Mouse (Mus musculus) midbrain, postnatal 0 days (tissue): ENCODE measurements around the gene Ndufa4l2. TPM values are rescaled to one million over a fixed set of nuclear protein-coding genes. Genes with fewer than 3 reads are reported as not detected.

Experiments
- ATAC-seq: fragments of 200-750 bp; cut with Nextera tagmentation; 2 replicates; pipeline ENCODE4 v1.8.0; 2017; ENCODE audit warnings: moderate number of reproducible peaks, mild to moderate bottlenecking, moderate TSS enrichment, moderate library complexity; ENCODE audit not compliant: low FRiP score
- DNase-seq: peaks from one replicate; pipeline ENCODE4 v3.0.0-alpha.2; 2015; ENCODE audit warnings: low spot score
- H3K27ac ChIP-seq: fragments of 300-500 bp; sonication (generic); 2 replicates; pipeline ENCODE4 v1.5.1; 2014; ENCODE audit warnings: low read depth, mild to moderate bottlenecking, low read length, mixed read lengths
- H3K27me3 ChIP-seq: fragments of 300-500 bp; sonication (generic); 2 replicates; pipeline ENCODE4 v1.6.1; 2014; ENCODE audit warnings: low read length, control low read depth, mixed read lengths; ENCODE audit not compliant: insufficient read depth
- H3K36me3 ChIP-seq: fragments of 300-500 bp; sonication (generic); 2 replicates; pipeline ENCODE4 v1.6.1; 2014; ENCODE audit warnings: low read length, control low read depth, mixed read lengths; ENCODE audit not compliant: insufficient read depth
- H3K4me1 ChIP-seq: fragments of 300-500 bp; sonication (generic); 2 replicates; pipeline ENCODE4 v1.6.1; 2014; ENCODE audit warnings: mild to moderate bottlenecking, control low read depth, antibody characterized with exemption, low read length, mixed read lengths; ENCODE audit not compliant: insufficient read depth
- H3K4me2 ChIP-seq: fragments of 300-500 bp; sonication (generic); 2 replicates; pipeline ENCODE4 v1.6.1; 2014; ENCODE audit warnings: low read depth, mild to moderate bottlenecking, low read length, mixed read lengths; ENCODE audit not compliant: poor library complexity, severe bottlenecking
- H3K4me3 ChIP-seq: fragments of 300-500 bp; sonication (generic); 2 replicates; pipeline ENCODE4 v1.5.1; 2014; ENCODE audit warnings: low read depth, mild to moderate bottlenecking, low read length, moderate library complexity
- H3K9ac ChIP-seq: fragments of 300-500 bp; sonication (generic); replicated peaks from 2 replicates; pipeline ENCODE4 v1.6.1; 2014; ENCODE audit warnings: mild to moderate bottlenecking, low read length, moderate library complexity, mixed read lengths; ENCODE audit not compliant: poor library complexity, severe bottlenecking
- H3K9me3 ChIP-seq: fragments of 300-500 bp; sonication (generic); 2 replicates; pipeline ENCODE4 v1.6.1; 2016; ENCODE audit warnings: low read length, control low read depth
- CTCF ChIP-seq: IDR thresholded peaks from 2 replicates; pipeline ENCODE4 v1.5.1; 2016; ENCODE audit warnings: antibody characterized with exemption, mild to moderate bottlenecking
- WGBS: fragments of 180-500 bp; shearing (Covaris S2); extraction: QIAGEN DNeasy Blood & Tissue Kit; methylation state at CpG from one replicate; pipeline ENCODE4 v1.1.7; 2014; 5-methylcytosine and 5-hydroxymethylcytosine counted together
- polyA plus RNA-seq: library from polyadenylated mRNA; unstranded; fragments of >200 nt; fragmentation: Nextera tagmentation; extraction: Ambion mirVana; gene quantifications from 2 replicates; pipeline ENCODE4 v1.2.1, GENCODE M21; 2015
- total RNA-seq: library from RNA; depleted of rRNA; stranded (reverse); fragments of >200 nt; gene quantifications from 2 replicates; pipeline ENCODE4 v1.2.3, GENCODE M21; 2014

Gene Ndufa4l2
- total and polyA plus RNA-seq, 2 experiments from 2014 or later: 16.6 to 18.7 TPM

- Histone ChIP-seq H3K9ac (peak overlapping the region; percentile 33; the same call in 1 of the 2 replicates), H3K4me1 (peaks cover 10% of the 10 kb centered on the region), H3K4me2 (peak overlapping the region; percentile 30; the same call in 1 of the 2 replicates), H3K36me3 (no peaks in the 10 kb centered on the region), H3K4me3 (peak overlapping the region; percentile 1; the same call in 1 of the 2 replicates), H3K27ac (peak overlapping the region; percentile 55; the same call in 1 of the 2 replicates), H3K27me3 (peaks cover 14% of the 10 kb centered on the region; the same call in 1 of the 2 replicates), H3K9me3 (no peaks in the 10 kb centered on the region)
- WGBS: 5% methylated on average over 24 of the region's 26 CpGs
- peak; percentile 60 for DNase-seq
- ATAC-seq: no peak
- TF ChIP-seq CTCF: peak; percentile 60
Measured at GRCm38 (mm10) chr10:127526681-127527080, 11.9 kb downstream of the Ndufa4l2 start.

- Histone ChIP-seq H3K4me1 (peaks cover 8% of the 10 kb centered on the region), H3K4me3 (peak overlapping the region; percentile 12; the same call in 1 of the 2 replicates), H3K36me3 (no peaks in the 10 kb centered on the region), H3K9me3 (no peaks in the 10 kb centered on the region), H3K27ac (peak overlapping the region; percentile 55), H3K27me3 (peaks cover 15% of the 10 kb centered on the region; the same call in 1 of the 2 replicates), H3K4me2 (peak overlapping the region; percentile 30), H3K9ac (peak overlapping the region; percentile 33; the same call in 1 of the 2 replicates)
- ATAC-seq (peak; percentile 4; the same call in 1 of the 2 replicates), DNase-seq (peak; percentile 40)
- no peak for TF ChIP-seq CTCF
- WGBS: 13% methylated on average over 17 of the region's 17 CpGs
Measured at GRCm38 (mm10) chr10:127527481-127527880, 12.7 kb downstream of the Ndufa4l2 start.

GRCm38 (mm10) chr10:127530945-127531344 is 16.2 kb downstream of the Ndufa4l2 start:
- Histone ChIP-seq H3K4me2 (peak overlapping the region; percentile 91), H3K27me3 (peaks cover 10% of the 10 kb centered on the region; the same call in 1 of the 2 replicates), H3K9ac (peak overlapping the region; percentile 42; the same call in 1 of the 2 replicates), H3K9me3 (no peaks in the 10 kb centered on the region), H3K4me3 (peak overlapping the region; percentile 32), H3K4me1 (peaks cover 13% of the 10 kb centered on the region), H3K36me3 (no peaks in the 10 kb centered on the region), H3K27ac (0 out of 2 replicates have a peak overlapping the region, but pooled peaks have one; percentile 38)
- no peak for TF ChIP-seq CTCF
- no peak for ATAC-seq
- no peak for DNase-seq
- 3% methylated on average over 15 of the region's 25 CpGs for WGBS

- DNase-seq (no peak), ATAC-seq (no peak)
- 18% methylated on average over 4 of the region's 4 CpGs for WGBS
- H3K4me3 ChIP-seq: peak overlapping the region; percentile 32; the same call in 1 of the 2 replicates
- TF ChIP-seq CTCF: no peak
- H3K4me2 ChIP-seq: peak overlapping the region; percentile 91
- peaks cover 14% of the 10 kb centered on the region for H3K4me1 ChIP-seq
- H3K36me3 ChIP-seq: no peaks in the 10 kb centered on the region
- H3K9me3 ChIP-seq: no peaks in the 10 kb centered on the region
- H3K27me3 ChIP-seq: peaks cover 10% of the 10 kb centered on the region; the same call in 1 of the 2 replicates
- H3K9ac ChIP-seq: no peak overlapping the region
- 0 out of 2 replicates have a peak overlapping the region, but pooled peaks have one; percentile 38 for H3K27ac ChIP-seq
Measured at GRCm38 (mm10) chr10:127531548-127531947, 16.8 kb downstream of the Ndufa4l2 start.

GRCm38 (mm10) chr10:127534036-127534928 is 19.5 kb downstream of the Ndufa4l2 start, which contains the start of gene Nxph4:
Gene Nxph4, minus strand, starts transcription at chr10:127534559.
- no peak for DNase-seq
- Histone ChIP-seq H3K4me3 (peak within 1 kb of the TSS; percentile 59), H3K4me1 (peaks cover 11% of the 10 kb centered on the region; the same call in 1 of the 2 replicates), H3K27ac (peak within 1 kb of the TSS; percentile 38), H3K4me2 (peak within 1 kb of the TSS; percentile 91), H3K27me3 (0 out of 2 replicates have a peak, but pooled peaks cover 10% of the 10 kb centered on the region), H3K36me3 (peaks cover 11% of the 10 kb centered on the region), H3K9ac (peak within 1 kb of the TSS; percentile 60), H3K9me3 (no peaks in the 10 kb centered on the region)
- TF ChIP-seq CTCF: no peak
- 0 out of 2 replicates have a peak, but pooled peaks have one; percentile 13 for ATAC-seq
- WGBS: under 1% methylated on average over 49 of the region's 78 CpGs
